Mouse (Mus musculus): ENCODE results near the gene Zfp52.
A peak's percentile ranks its signal among the peaks of the same experiment; 100 is the strongest.

The Zfp52 gene

DNA sequence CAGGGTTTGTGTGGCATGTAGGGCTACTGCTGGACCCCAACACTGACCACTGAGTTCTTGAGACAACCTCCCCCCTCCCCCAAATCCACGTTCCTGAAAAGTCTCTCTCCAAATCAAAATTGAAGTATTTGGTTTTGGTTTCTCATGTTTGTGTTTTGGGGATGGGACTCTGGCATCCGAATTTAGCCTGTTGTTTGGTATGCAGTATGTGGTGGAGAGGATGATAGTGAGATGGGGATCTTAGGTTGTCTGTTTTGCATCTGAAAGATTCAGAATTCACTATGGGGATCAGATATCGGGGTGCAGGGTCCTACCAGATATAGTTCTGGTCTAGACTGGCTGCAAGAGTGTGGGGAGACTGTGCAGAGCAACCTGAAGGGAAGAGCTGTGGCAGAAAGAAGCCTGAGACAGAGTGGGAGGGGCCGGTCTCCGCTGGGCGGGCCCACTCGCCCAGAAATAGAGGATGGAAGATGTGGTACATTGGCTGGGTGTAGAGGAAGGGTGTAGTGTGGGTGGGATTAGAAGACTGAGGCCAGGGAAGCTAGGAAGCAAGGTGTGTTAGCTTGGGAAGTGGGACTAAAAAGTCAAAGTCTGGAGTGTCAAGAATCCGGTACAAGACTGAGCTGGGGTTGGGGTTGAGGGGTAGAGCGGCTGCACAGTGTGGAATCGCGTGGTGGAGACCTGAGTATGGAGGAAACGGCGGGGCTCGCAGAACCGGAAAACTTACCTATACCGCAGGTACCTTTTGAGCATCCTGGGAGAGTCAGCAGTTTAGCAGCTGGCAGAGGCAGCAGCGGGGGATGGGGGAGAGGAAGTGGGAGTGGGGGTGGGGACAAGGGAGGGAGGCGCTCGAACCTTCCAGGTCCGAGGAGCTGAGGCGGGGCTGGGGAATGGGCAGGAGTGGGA is at the start of gene Zfp52:
Gene Zfp52, plus strand, starts transcription at position 444 of the 906 bp plus-strand sequence.
- peak; percentile 57 for DNase-seq (ENCODE audit: extremely low spot score)

- DNase-seq (ENCODE audit: extremely low spot score): peak; percentile 87
Measured at GRCm38 (mm10) chr17:21488760-21489499, 46.4 kb upstream of the Zfp52 start, which contains the start of gene Zfp53. TSS of gene Zfp53 (plus strand) at chr17:21488998.

GRCm38 (mm10) chr17:21489500-21490001 is 45.8 kb upstream of the Zfp52 start:
- DNase-seq (ENCODE audit: extremely low spot score): no peak

DNA sequence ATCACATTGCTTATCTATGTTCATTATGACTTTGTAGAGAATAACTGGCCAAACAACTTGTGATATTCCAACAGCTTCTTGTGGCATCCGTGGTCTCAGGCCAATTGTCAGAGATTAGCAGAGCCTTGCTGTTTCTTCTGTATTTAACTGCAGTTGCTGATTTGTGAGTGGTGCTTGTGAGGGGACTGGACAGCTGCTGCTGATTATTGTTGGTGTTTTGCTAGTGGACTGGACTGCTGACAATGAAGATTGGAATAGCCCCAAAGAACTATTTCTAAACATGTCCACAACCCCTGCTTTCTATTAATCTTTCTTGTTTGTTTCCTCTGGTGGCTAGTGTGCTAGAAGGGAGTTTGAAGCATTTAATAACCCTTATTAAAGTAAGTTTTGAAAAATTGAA is 34.0 kb upstream of the Zfp52 start:
- DNase-seq (ENCODE audit: extremely low spot score): no peak

DNA sequence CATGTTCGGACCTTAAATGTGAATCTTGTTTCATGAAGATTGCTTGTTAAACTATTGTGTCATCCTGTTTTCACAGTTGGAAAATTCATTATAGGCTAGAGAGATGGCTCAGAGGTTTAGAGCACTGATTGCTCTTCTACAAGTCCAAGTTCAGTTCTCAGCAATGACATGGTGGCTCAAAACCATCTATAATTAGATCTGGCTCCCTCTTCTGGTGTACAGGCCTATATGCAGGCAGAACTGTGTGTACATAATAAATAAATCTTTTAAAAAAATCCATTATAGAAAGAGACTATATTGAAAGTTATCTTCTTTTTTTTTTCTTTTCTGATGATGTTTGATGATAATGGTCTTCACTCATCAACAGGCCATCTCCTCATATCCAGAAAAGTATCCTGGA is 30.8 kb upstream of the Zfp52 start:
- no peak for DNase-seq (ENCODE audit: extremely low spot score)

GRCm38 (mm10) chr17:21506258-21506657 is 29.1 kb upstream of the Zfp52 start:
- DNase-seq (ENCODE audit: extremely low spot score): no peak

GRCm38 (mm10) chr17:21509756-21510155 is 25.6 kb upstream of the Zfp52 start:
- DNase-seq (ENCODE audit: extremely low spot score): no peak

DNA sequence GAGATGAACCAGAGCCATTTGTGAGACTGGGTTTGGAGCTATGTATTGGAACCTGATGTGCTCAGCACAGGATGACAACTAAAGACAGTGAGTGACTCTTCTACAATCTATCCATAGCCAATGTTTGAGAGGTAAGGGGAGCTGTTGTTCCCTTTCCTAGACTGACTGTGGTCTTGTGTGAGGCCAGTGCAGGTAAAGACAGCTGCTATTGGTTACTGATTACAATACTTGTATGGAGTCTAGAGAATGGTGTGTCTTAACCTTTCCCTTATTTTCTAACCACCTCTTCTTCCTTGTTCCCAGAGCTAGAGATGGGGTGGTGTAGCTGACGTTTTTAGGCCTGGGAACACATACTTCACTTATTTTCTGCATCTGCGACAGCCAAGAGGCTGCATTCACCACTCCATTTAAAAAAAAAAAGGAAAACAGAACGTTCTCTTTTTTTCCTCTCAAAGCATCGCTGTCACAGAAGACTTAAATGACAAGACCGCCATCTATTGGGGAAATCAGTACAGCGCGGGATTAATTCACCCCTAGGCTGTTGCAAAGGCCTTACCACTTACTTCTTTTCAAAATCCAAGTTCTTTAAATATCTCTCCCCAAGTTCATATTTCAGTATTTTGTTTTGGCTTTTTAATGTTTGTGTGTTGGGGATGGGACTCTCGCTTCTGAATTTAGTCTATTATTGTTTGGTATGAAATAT is 19.8 kb upstream of the Zfp52 start:
- no peak for DNase-seq (ENCODE audit: extremely low spot score)

- peak; percentile 84 for DNase-seq (ENCODE audit: extremely low spot score)
Measured at GRCm38 (mm10) chr17:21516201-21517129, 18.9 kb upstream of the Zfp52 start.

- no peak for DNase-seq (ENCODE audit: extremely low spot score)
Measured at GRCm38 (mm10) chr17:21517130-21517671, 18.1 kb upstream of the Zfp52 start.

GRCm38 (mm10) chr17:21526270-21526669 is 9.1 kb upstream of the Zfp52 start:
- no peak for DNase-seq (ENCODE audit: extremely low spot score)

DNA sequence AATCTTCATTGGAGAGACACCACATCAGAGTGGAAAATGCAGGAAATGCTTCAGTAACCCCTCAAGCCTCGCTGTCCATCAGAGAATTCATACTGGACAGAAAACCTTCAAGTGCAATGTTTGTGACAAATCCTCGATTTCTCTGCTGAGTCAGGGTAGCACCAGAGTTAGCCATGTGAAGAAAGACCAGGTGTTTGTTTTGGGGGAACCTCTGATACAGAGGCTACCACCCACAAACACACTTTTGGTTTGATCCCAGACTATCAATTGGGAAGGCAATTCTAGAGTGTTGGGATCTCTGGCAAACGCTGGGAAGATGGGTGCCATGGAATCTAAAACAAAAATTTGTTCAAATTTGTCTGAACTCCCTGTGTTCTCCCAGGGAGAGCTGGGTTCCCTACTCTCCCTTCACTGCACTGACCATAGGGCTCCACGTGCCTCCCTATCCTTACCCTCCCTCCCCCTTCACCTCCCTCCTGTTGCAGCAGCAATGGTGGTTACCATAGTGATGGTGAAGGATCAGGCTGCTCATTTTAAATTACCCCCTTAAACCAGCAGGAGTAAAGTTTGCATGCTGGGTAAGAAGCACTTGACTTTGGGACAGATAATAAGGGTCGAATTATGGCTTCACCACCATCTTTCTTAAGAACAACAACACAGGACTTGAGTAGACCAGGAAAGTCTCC is 4.6 kb upstream of the Zfp52 start:
- no peak for DNase-seq (ENCODE audit: extremely low spot score)

DNA sequence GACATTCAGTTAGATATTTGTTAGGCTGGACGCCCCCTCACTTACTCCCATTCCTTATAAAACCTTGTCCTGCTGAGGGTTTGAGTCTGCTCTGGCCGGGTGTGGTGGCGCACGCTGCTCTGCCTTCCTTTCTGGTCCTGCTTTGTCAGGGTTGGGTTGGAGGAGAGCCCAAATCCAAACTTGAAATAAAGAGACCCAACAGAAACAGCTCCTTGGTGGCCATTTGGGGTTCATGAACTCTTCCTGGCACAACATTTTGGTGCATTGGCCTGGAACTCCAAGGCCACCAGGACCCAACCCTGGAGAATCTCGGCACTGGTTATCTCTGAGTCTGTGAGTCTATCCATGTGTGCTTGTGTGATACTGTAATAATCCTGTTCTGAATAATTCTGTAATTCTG is 3.7 kb upstream of the Zfp52 start:
- DNase-seq (ENCODE audit: extremely low spot score): no peak

DNA sequence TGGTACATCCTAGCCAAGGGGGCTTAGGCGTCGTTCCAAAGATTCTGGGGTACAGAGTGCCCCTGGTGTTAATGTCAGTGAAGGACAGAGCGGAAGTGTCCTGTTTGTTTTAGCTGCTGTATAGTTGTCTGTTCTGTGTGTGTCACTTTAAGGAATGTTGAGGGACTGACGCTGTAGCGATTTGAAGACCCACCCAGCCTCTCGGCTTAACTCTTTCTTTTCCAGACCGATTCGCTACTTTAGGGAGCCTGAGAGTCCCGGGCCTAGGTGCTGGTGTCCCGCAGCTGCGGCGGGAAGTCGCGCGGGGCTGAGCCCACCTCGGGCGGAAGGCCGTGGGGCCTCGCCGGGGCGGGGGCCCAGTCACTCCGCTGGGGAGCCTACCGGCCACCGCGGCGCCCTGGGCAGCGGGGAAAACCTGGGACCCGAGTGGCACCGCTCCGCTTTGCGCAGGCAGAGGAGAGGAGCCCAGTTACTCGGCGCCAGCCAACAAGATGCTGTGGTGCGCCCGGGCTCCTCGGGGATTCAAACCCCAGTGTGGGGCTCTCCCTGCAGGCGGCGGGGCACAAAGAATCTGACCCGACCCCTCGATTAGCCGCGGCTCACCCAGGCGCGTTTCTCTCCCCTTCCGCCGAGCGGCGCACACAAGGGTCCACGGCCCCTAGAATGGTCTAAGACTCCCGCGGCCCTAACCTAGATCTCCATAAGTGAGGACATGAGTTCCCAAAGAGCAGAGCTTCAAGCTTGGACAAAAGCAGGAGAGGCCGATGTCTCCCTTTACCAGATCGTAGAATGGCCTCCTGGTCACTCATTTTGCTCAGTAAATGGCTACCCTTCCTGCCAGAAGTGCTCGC is 3.0 kb upstream of the Zfp52 start:
- DNase-seq (ENCODE audit: extremely low spot score): peak; percentile 79

GRCm38 (mm10) chr17:21533961-21534360 is 1.4 kb upstream of the Zfp52 start:
- no peak for DNase-seq (ENCODE audit: extremely low spot score)

GRCm38 (mm10) chr17:21534460-21535095 is 761 bp upstream of the Zfp52 start:
- DNase-seq (ENCODE audit: extremely low spot score): peak; percentile 68

GRCm38 (mm10) chr17:21536096-21536495 is 757 bp downstream of the Zfp52 start:
- no peak for DNase-seq (ENCODE audit: extremely low spot score)

GRCm38 (mm10) chr17:21536676-21537075 is 1.3 kb downstream of the Zfp52 start:
- DNase-seq (ENCODE audit: extremely low spot score): no peak

- DNase-seq (ENCODE audit: extremely low spot score): no peak
Measured at GRCm38 (mm10) chr17:21557831-21558230, 22.5 kb downstream of the Zfp52 start.
